Mouse (Mus musculus) hindbrain, embryonic 10.5 days (tissue): Measurements from ENCODE around the gene Fhdc1. TPM values are rescaled to one million over a fixed set of nuclear protein-coding genes. Genes with fewer than 3 reads are reported as not detected.

Experiments used
- DNase-seq: peaks from one replicate; pipeline ENCODE4 v3.0.0-alpha.2; 2017; ENCODE audit warnings: low spot score
- H3K27ac ChIP-seq: fragments of 300-500 bp; sonication (generic); 2 replicates; pipeline ENCODE4 v1.5.1; 2016; ENCODE audit warnings: mild to moderate bottlenecking, moderate library complexity
- H3K27me3 ChIP-seq: fragments of 300-500 bp; sonication (generic); 2 replicates; pipeline ENCODE4 v1.6.1; 2016; ENCODE audit warnings: mild to moderate bottlenecking; ENCODE audit not compliant: poor library complexity, insufficient read depth, severe bottlenecking
- H3K36me3 ChIP-seq: fragments of 300-500 bp; sonication (generic); 2 replicates; pipeline ENCODE4 v1.6.1; 2016; ENCODE audit warnings: mild to moderate bottlenecking, moderate library complexity
- H3K4me1 ChIP-seq: fragments of 300-500 bp; sonication (generic); replicated peaks from 2 replicates; pipeline ENCODE4 v1.6.1; 2016; ENCODE audit warnings: mild to moderate bottlenecking
- H3K4me3 ChIP-seq: fragments of 300-500 bp; sonication (generic); 2 replicates; pipeline ENCODE4 v1.5.1; 2016; ENCODE audit warnings: mild to moderate bottlenecking, moderate library complexity
- H3K9me3 ChIP-seq: fragments of 300-500 bp; sonication (generic); 2 replicates; pipeline ENCODE4 v1.6.1; 2016; ENCODE audit warnings: mild to moderate bottlenecking, moderate library complexity
- WGBS: fragments of 180-500 bp; shearing (Covaris S2); methylation state at CpG from one replicate; pipeline ENCODE4 v1.1.7; 2016; 5-methylcytosine and 5-hydroxymethylcytosine counted together
- polyA plus RNA-seq: library from polyadenylated mRNA; unstranded; fragments of >200 nt; fragmentation: Nextera tagmentation; extraction: Ambion mirVana; gene quantifications from 2 replicates; pipeline ENCODE4 v1.2.1, GENCODE M21; 2016

Gene Fhdc1
- polyA plus RNA-seq, 1 experiment from 2014 or later: 3.8 TPM

- Histone ChIP-seq H3K4me1 (peaks cover 40% of the 10 kb centered on the region), H3K27me3 (peaks cover 6% of the 10 kb centered on the region), H3K9me3 (no peaks in the 10 kb centered on the region), H3K36me3 (no peaks in the 10 kb centered on the region), H3K4me3 (no peak overlapping the region), H3K27ac (0 out of 2 replicates have a peak overlapping the region, but pooled peaks have one; percentile 45)
- DNase-seq: no peak
- 63% methylated on average over 5 of the region's 5 CpGs for WGBS
Measured at GRCm38 (mm10) chr3:84412920-84413319, 67.3 kb downstream of the Fhdc1 start.

DNA sequence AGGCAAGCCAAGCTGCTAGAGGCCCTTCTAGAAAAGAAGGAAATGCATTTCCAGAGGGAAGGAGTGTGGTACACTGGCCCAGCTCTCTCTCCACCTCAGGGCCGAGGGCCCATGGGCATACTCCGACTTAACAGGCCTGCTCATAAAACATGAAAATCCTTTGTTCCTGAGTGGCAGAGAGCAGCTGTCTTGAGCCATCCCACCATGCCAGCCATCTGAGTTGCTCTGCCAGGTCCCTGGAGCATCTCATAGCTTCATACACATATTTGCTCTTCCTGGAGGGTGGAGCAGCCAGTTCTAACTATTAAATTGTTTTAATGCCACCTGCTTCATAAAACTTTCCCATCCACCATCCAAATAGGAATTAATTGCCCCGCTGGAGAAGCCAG is 70.8 kb downstream of the Fhdc1 start:
- no peaks in the 10 kb centered on the region for H3K36me3 ChIP-seq
- H3K27ac ChIP-seq: peak overlapping the region; percentile 31; the same call in 1 of the 2 replicates
- H3K9me3 ChIP-seq: no peaks in the 10 kb centered on the region
- 88% methylated on average over 3 of the region's 3 CpGs for WGBS
- peaks cover 10% of the 10 kb centered on the region for H3K27me3 ChIP-seq
- H3K4me3 ChIP-seq: no peak overlapping the region
- peaks cover 41% of the 10 kb centered on the region for H3K4me1 ChIP-seq
- DNase-seq: no peak

DNA sequence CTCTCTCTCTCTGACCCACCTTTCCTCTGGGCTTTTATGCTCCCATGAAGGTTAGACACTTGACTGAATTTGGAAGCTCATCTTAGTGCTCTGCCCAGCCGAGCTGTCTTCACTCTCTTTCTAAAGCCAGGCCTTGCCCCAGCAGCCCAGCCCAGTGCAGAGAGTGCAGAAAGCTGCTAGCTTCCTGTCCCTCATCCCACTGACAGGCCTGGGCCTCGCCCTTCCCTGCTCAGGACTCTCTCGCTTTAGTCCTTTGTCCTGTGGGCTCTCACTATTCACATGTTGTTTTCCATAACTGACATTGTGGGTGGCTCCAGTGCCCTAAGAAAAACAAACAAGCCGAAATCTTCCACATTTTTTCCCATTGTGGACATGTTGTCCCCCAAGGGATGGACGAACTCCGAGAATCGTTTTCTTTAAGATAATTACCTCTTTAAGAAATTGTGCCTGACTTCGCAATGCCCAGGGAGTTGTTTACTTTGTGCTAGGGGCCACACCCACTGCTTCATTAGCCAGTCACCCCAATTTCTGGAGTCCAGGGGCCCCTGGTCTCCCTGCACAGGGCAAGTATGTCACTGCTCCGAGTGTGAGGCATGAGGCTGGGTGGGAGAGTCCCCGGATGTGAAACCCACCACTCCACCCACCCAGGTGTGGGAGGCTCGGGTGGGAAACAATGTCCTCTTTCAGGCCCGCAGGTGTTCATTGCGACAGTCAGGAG is 71.3 kb downstream of the Fhdc1 start:
- DNase-seq: no peak
- Histone ChIP-seq H3K27ac (peak overlapping the region; percentile 31; the same call in 1 of the 2 replicates), H3K9me3 (no peaks in the 10 kb centered on the region), H3K36me3 (no peaks in the 10 kb centered on the region), H3K4me3 (no peak overlapping the region), H3K27me3 (peaks cover 15% of the 10 kb centered on the region), H3K4me1 (peaks cover 41% of the 10 kb centered on the region)
- 52% methylated on average over 13 of the region's 13 CpGs for WGBS

- Histone ChIP-seq H3K27me3 (peaks cover 21% of the 10 kb centered on the region), H3K9me3 (no peaks in the 10 kb centered on the region), H3K36me3 (no peaks in the 10 kb centered on the region), H3K4me3 (no peak overlapping the region), H3K27ac (no peak overlapping the region), H3K4me1 (peaks cover 27% of the 10 kb centered on the region)
- DNase-seq: no peak
- WGBS: 79% methylated on average over 4 of the region's 4 CpGs
Measured at GRCm38 (mm10) chr3:84405523-84405922, 74.7 kb downstream of the Fhdc1 start.

DNA sequence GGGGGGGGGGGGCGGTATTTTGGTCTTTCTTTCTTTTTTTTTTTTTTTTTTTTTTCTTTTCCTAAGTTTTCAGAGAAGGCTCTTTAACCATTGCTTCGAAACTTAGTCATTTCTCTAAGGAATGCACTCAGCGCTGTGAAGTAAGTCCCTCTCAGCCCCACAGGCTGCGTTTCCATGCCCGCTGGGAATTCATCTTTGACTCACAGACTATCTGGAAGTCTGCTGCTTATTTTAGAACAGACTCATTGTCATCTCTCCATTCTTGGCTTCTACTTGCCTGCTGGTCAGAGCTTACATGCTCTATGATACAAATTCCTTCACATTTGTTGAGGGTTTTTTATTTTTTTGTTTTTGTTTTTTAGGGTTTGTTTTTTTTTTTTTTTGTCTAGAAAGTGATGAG is 76.8 kb downstream of the Fhdc1 start:
- no peak overlapping the region for H3K4me3 ChIP-seq
- peaks cover 20% of the 10 kb centered on the region for H3K4me1 ChIP-seq
- no peak for DNase-seq
- H3K36me3 ChIP-seq: no peaks in the 10 kb centered on the region
- WGBS: 33% methylated on average over 5 of the region's 5 CpGs
- no peaks in the 10 kb centered on the region for H3K9me3 ChIP-seq
- peaks cover 15% of the 10 kb centered on the region for H3K27me3 ChIP-seq
- H3K27ac ChIP-seq: no peak overlapping the region

DNA sequence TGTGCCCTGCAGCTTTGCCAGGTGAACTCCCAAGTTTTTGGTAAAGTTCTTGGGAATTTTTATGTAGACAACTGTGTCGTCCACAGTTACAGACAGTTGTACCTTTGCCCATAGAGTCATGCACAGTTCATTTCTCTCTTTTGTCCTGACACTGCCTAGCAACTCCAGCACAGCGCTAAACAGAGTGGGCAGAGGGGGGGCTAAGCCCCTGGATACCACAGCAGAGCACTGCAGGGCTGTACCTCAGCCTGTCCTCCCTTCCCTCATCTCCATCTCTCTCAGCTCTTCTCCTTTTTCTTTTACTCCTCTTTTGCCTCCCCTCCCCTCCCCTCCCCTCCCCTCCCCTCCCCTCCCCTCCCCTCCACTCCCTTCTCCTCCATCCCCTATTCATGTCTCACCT is 77.5 kb downstream of the Fhdc1 start:
- no peak overlapping the region for H3K4me3 ChIP-seq
- H3K27me3 ChIP-seq: peaks cover 15% of the 10 kb centered on the region
- H3K4me1 ChIP-seq: peaks cover 14% of the 10 kb centered on the region
- DNase-seq: no peak
- no peaks in the 10 kb centered on the region for H3K9me3 ChIP-seq
- H3K36me3 ChIP-seq: no peaks in the 10 kb centered on the region
- WGBS: 21% methylated on average over 2 of the region's 2 CpGs
- H3K27ac ChIP-seq: no peak overlapping the region

GRCm38 (mm10) chr3:84397976-84398375 is 82.3 kb downstream of the Fhdc1 start:
- 0 out of 2 replicates have a peak, but pooled peaks cover 3% of the 10 kb centered on the region for H3K27me3 ChIP-seq
- DNase-seq: no peak
- no peaks in the 10 kb centered on the region for H3K36me3 ChIP-seq
- H3K4me3 ChIP-seq: no peak overlapping the region
- no peaks in the 10 kb centered on the region for H3K9me3 ChIP-seq
- H3K4me1 ChIP-seq: peaks cover 12% of the 10 kb centered on the region
- WGBS: 73% methylated on average over 4 of the region's 4 CpGs
- H3K27ac ChIP-seq: no peak overlapping the region

- Histone ChIP-seq H3K27ac (no peak overlapping the region), H3K27me3 (no peaks in the 10 kb centered on the region), H3K4me3 (no peak overlapping the region), H3K9me3 (no peaks in the 10 kb centered on the region), H3K36me3 (no peaks in the 10 kb centered on the region), H3K4me1 (0 out of 2 replicates have a peak, but pooled peaks cover 3% of the 10 kb centered on the region)
- DNase-seq: no peak
- 88% methylated on average over 2 of the region's 2 CpGs for WGBS
Measured at GRCm38 (mm10) chr3:84396240-84396639, 84.0 kb downstream of the Fhdc1 start.

- Histone ChIP-seq H3K27ac (no peak overlapping the region), H3K9me3 (no peaks in the 10 kb centered on the region), H3K27me3 (no peaks in the 10 kb centered on the region), H3K4me1 (0 out of 2 replicates have a peak, but pooled peaks cover 3% of the 10 kb centered on the region), H3K36me3 (no peaks in the 10 kb centered on the region), H3K4me3 (no peak overlapping the region)
- DNase-seq: no peak
Measured at GRCm38 (mm10) chr3:84395840-84396239, 84.4 kb downstream of the Fhdc1 start.

DNA sequence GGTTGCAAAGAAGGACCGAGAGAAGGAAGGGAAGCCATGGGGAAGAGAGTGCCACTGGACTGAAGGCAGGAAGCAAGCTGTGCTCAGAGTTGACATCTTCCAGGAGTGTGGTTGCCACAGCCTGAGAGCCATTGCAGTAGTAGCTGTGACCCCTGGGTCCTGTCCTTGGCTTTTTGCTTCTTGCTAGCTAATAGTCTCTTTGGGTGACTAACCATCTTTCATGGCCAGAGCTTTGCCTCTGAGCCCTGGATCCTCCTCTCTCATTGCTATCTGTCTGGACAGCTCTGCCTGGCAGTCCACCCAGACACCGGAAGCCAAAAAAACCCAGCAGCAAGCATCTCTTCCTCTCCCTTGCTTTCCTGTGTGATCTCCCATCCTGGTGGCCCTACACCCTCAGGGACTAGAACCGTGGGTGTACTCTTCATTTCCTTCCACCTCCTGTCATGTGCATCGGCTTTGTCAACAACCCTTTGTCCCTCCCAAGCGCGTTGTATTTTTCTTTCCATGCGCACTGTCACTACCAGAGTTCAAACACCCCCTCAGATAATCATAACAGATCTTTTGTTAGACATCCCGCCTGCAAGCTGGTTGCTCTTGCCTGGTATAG is 85.3 kb downstream of the Fhdc1 start:
- H3K4me1 ChIP-seq: 0 out of 2 replicates have a peak, but pooled peaks cover 3% of the 10 kb centered on the region
- no peaks in the 10 kb centered on the region for H3K9me3 ChIP-seq
- no peak overlapping the region for H3K4me3 ChIP-seq
- 86% methylated on average over 8 of the region's 8 CpGs for WGBS
- H3K27ac ChIP-seq: no peak overlapping the region
- no peaks in the 10 kb centered on the region for H3K36me3 ChIP-seq
- H3K27me3 ChIP-seq: no peaks in the 10 kb centered on the region
- DNase-seq: no peak

Other genes starting within 250 kb of the Fhdc1 start
- gene Trim2, start 173.6 kb downstream of the Fhdc1 start, polyA plus RNA-seq: 65.9 and 87.0 TPM in 2 replicates
- gene Arfip1, start 102.2 kb upstream of the Fhdc1 start, polyA plus RNA-seq: 24.5 and 31.5 TPM in 2 replicates
- gene Tigd4, start 113.1 kb upstream of the Fhdc1 start, polyA plus RNA-seq: not detected in 2 replicates
- 0.24 and 0.38 TPM in 2 replicates for gene Tmem154, start 185.8 kb upstream of the Fhdc1 start, polyA plus RNA-seq